Mouse (Mus musculus) left cerebral cortex, adult 18-20 months (tissue): ENCODE results near the gene Cbarp. TPM values are rescaled to one million over a fixed set of nuclear protein-coding genes. Genes with fewer than 3 reads are reported as not detected.

Source experiments
- DNase-seq, 2 experiments: peaks; one replicate each; pipeline ENCODE4 v3.0.0; 2021 to 2022; ENCODE audit warnings: low spot score in 2 of 2, mixed read lengths in 1 of 2
- total RNA-seq, 2 experiments: library from RNA; stranded (reverse); gene quantifications; 2 replicates each; pipeline ENCODE4 v1.2.3; 2021

Cbarp gene
- total RNA-seq, 2 experiments from 2014 or later: 418 to 437 TPM

DNA sequence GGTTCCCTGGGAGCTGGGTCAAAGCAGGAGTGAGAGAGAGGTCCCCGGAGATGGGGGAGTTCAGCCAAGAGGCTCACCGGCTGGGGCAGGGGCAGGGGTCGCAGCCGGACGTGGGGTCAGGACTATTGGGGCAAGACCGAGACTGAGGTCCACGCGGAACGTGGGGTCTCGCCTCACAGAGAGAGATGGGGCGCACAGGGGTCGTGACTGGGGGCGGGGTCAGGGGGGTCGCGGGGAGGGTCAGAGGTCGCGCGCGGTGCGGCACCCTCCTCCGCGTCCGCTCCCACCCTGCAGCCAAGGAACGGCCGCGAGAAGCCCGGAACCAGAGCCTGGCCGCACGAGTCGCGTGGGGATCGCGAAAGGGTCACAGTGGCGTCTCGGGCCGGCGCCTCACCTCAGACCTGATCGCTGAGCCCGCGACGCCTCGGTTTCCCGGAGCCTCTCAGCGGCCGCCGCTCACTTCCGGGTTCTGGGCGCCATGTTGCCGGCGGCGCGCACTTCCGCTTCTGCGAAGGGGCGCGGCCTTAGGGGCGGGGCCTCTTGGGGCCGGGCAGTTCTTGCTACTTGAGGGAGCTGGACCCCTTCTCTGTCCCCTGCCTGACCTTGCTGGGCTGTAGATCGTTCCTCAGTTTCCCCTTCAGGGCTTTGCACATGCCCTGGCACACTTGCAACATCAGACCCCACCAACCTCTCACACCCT is 38.3 kb downstream of the Cbarp start:
- peak; percentile 82 to 87 for DNase-seq

DNA sequence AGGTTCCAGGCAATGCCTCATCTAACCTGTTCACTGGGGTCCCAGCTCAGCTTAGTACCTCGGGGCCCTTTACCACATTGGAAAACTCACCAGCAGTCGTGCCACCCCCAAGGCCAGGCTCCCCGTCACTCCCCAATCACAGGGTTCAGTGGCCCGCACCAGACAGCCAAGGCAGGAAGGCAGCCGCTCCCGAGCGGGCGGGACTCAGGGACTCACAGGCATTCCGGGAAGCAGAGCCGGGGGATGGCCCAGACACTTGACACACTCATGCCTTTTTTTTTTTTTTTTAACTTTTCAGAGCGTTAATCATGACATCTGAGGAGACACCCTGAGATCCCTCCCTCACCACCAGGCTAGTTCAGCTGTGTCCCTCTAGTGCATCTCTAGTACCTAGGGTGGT is 39.7 kb downstream of the Cbarp start:
- no peak for DNase-seq

DNA sequence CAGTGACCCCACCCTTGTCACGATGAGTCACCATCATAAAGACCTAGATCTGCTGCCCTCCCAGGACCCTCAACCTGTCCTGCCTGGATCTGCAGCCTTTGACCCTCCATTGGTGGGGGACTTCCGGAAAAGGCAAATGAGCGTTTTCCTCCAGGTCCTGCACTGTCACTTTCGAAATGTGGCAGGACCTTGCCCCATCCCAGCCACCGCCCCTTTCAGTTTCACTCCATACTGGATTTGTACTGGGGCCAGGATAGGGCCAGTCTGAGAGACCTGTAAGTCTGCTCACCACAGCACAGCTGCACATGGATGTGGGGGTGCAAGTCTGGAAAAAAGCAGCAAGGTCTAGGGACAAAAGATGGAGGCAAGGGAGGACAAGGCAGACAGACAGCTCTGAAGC is 42.0 kb downstream of the Cbarp start:
- DNase-seq: no peak

DNA sequence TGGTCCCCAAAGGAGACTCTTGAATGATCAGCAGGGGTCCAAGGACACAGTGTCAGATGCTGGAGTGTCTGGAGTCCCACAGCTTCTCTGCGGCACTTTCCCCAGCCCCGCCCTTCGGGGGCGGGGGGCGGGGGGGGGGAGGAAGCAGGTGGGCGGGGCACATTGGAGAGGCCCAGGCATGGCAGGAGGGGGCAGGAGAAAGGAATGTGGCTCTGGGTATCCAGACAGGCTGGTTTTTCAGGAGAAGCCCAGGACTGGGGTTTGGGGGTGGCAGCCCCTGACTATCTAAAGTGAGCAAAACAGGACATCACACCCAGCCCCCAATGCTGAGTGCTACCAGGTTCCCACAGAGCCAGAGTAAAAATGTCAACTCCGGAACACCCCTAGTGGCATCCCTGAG is 43.4 kb downstream of the Cbarp start:
- no peak for DNase-seq

DNA sequence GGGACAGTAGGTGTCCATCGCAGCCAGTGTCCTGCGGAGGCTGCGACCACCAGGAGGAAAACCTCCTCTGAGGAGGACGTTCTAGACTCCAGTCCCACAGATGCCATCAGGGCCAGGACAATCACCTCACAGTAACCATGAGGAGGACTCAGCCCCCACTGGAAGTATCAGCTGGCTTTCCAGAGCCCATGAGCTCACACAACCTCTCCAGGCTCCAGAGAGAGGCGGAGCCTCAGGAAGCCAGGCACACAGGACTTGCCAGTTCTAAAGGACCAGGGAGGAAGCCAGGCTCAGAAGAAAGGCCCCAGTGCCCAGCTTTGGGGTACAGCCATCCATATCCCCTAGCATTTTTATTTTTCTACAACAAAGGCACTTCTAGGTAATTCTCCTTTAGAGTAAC is 45.1 kb downstream of the Cbarp start:
- no peak for DNase-seq

DNA sequence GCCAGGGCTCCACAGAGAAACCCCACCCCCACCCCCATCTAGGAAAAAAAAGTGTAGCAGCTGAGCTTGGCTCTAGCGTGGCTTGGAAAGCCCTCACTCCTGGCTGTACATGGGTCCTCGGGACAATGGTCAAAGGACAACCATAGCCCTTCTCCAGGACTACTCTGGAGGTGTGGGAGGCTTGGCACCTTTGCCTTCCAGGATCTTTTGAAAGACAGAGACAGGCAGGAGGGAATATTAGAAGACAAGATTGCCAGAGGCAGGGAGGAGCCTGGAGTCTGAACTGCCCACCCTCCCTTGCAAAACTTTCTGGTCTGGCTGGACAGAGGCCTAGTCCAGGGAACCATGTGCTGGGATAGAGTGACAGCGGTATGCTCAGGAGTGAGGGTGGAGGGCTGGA is 46.0 kb downstream of the Cbarp start:
- no peak for DNase-seq

DNA sequence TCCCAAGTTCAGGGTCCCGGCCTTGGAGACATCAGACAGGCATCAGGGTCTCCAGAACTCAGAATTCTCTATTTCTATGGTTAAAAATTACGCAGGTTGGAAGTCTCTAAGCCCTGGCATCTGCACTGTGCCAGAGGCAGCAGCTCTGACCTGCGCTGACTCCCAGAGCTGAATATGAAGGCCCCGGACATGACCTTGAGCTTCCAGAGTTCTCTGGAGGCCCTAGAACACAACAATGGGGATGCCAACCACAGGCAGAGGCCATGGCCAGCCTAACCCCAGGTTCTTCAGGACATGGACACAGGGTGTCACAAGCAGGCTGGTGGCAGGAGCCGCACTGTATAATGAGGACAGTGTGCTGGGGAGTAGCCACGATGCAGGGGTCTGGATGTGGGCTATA is 46.5 kb downstream of the Cbarp start:
- no peak for DNase-seq

DNA sequence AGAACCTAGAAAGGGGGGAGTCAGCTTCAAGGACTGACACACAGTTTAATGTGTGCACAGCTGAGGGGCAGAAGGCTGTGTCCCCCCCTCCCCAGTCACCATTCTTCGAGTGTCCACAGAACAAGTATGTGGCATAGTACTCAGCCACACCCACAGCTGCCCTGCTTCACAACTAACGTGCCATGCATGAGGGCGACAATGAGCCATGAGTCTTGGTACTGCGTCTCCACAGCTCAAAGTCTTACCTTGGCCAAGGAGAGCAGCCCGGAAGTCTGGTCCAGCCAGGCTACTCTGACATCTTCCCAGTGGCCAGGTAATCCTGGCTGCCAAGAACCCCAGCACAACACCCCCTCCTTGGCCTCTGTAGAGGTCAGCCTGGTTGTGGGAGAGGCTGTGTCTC is 47.9 kb downstream of the Cbarp start:
- no peak for DNase-seq

DNA sequence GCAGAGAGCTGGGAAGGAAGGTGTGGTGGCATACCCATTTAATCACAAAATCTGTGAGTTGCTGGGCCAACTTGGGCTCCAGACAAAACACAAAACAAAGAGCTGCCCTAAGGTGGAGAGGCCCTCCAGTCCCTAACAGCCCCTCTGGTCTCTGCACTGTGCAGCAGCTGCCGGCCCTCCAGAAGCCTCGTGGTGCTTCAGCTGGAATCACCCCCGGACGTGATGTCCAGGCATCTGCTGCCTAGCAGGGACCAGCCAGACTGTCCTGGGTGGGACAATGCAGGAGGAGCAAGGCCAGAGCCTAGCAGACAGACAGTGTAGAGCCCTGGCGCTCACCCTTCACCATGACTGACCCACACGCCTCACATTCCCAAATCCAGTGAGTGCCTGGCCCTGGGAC is 49.1 kb downstream of the Cbarp start:
- no peak for DNase-seq

DNA sequence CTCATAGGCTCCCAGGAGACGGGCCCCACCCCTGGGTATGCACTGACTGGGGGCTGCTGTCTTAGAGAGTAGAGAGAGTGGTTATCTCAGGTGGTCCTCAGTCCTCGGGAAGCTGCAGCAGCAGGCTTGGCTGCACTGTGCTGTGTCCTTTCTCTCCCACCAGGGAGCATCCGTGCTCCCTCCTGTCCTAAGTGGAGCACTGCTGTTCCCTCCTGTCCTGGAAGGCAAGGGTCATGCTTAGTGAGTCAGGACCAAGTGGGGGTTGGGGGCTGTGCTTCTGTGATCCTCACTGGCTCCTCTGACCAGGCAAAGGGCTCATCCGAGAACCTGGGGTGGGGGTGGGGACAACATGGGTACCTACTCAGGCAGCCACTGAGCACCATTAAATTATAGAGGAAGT is 51.5 kb downstream of the Cbarp start:
- DNase-seq: no peak

DNA sequence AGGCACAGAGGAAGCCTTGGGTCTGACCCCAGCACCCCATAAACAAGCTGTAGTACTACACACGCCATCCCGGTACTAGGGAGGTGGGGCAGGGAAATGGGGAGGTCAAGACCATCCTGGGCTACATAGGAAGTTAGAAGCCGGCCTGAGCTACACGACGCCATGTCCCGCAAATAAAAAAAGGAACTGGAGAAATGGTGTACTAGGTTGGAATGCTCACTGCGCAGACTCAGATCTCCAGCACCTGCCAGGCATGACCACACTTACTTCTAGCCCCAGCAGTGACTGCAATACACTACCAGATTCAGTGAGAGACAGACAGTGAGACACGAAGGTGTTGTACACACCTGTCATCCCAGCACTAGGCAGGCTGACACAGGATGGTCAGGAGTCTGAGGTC is 53.2 kb downstream of the Cbarp start:
- DNase-seq: no peak

DNA sequence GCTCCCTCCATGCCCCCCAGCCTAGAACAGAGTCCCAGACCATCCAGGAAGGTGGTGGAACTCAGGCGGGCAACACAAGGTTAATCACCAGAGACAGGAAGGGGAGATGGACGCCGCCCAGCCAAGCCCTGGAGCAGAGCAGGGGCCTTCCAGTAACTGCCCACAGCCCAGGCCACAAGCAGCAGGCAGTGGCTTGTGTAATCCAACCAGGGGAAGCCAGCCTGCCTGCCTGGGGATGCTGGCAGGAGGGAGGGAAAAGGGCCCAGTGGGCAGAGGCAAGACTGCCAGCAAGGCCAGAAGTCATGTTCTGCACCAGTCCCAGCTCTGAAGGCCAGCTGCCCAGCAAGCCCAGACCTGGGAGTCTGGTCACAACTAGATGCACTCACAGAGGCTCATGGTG is 53.8 kb downstream of the Cbarp start:
- DNase-seq: no peak

DNA sequence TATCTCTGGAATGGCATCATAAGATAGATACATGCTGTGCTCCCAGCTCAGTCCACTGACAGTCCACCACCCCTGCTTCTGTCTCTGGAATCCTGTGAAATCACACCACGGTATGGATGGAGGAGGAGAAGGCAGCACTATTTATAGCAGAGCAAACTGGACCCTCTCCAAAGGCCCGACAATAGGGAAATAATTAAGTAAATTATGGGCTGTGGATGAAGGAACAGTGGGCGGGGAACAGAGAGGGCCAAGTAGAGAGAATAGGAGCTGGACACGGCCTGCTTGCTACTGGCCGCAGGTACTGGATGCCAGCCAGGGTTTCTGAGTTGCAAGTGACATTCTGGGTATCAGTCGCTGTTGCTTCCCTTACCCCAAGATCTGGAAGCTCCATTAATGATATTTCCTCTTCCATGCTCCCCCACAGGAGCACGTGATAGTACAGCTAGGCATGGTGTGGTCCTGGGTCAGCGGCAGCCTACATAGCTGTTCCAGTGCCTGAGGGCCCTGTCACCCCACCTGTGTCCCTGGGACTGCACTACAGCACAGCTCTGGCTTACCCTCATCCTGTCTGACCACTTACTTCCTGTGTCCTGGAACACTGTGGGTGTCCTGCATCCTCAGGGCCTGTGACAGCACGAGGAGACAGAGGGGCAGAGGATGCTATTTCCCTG is 55.7 kb downstream of the Cbarp start:
- DNase-seq: peak; percentile 26 to 32

DNA sequence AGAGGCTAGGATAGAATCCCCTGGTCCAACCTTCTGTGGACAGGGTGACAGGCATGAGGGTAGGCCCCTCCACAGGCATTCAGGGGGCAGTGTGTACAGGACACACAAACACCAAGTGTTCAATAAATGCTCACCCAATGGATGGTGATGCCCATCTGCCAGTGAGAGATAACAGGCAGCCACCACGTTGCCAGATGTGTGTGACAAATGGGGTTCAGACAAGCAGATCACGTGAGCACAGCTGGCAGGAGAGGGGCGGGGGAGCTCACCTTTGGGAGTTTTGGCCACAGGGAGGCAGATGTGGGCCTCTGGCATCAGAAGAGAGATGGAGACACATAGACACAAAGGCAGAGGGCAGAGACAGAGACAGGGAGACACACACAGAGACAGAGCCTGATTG is 59.6 kb downstream of the Cbarp start:
- DNase-seq: no peak

Other genes starting within 250 kb of the Cbarp start
- gene Cfd, start 250.0 kb downstream of the Cbarp start, total RNA-seq: not detected
- gene Med16, start 231.9 kb downstream of the Cbarp start, total RNA-seq: 10 to 100 TPM; 48.6 to 63.7 TPM
- gene Gm26602, start 230.0 kb downstream of the Cbarp start, total RNA-seq: not detected
- gene Kiss1r, start 223.9 kb downstream of the Cbarp start, total RNA-seq: 10 to 100 TPM in 1 of 2 experiments, 1 to 10 TPM in 1; 5.3 to 10.3 TPM
- gene R3hdm4, start 219.6 kb downstream of the Cbarp start, total RNA-seq: 100 to 1,000 TPM; 307 to 318 TPM
- gene Arid3a, start 213.8 kb downstream of the Cbarp start, total RNA-seq: 1 to 10 TPM; 5.6 to 7.2 TPM
- 10 to 100 TPM; 45.3 to 46.5 TPM for gene Wdr18, start 180.7 kb downstream of the Cbarp start, total RNA-seq
- under 1 TPM; 0.14 to 0.16 TPM for gene Grin3b, start 170.1 kb downstream of the Cbarp start, total RNA-seq
- 100 to 1,000 TPM; 112 to 113 TPM for gene Tmem259, start 156.5 kb downstream of the Cbarp start, total RNA-seq
- 1 to 10 TPM; 6.7 to 8.0 TPM for gene Cnn2, start 152.3 kb downstream of the Cbarp start, total RNA-seq
- gene Abca7, start 144.3 kb downstream of the Cbarp start, total RNA-seq: 10 to 100 TPM; 13.0 to 13.7 TPM
- gene Arhgap45, start 124.2 kb downstream of the Cbarp start, total RNA-seq: 1 to 10 TPM; 3.7 to 4.1 TPM
- gene Polr2e, start 101.0 kb downstream of the Cbarp start, total RNA-seq: 10 to 100 TPM; 73.6 to 75.2 TPM
- gene Gpx4, start 93.7 kb downstream of the Cbarp start, total RNA-seq: 100 to 1,000 TPM; 554 to 575 TPM
- 10 to 100 TPM; 16.8 to 18.8 TPM for gene Sbno2, start 35.3 kb downstream of the Cbarp start, total RNA-seq
- 100 to 1,000 TPM; 108 to 109 TPM for gene Stk11, start 25.0 kb downstream of the Cbarp start, total RNA-seq
- 100 to 1,000 TPM; 367 to 371 TPM for gene Atp5d, start 2.2 kb downstream of the Cbarp start, total RNA-seq
- 100 to 1,000 TPM; 105 TPM for gene Midn, start 7.4 kb upstream of the Cbarp start, total RNA-seq
- 10 to 100 TPM; 89.7 to 94.6 TPM for gene Cirbp, start 25.1 kb upstream of the Cbarp start, total RNA-seq
- gene 1600002K03Rik, start 32.1 kb upstream of the Cbarp start, total RNA-seq: 1 to 10 TPM; 6.8 to 7.0 TPM
- gene Efna2, start 38.6 kb upstream of the Cbarp start, total RNA-seq: 1 to 10 TPM; 7.0 to 8.2 TPM
- gene Mum1, start 85.6 kb upstream of the Cbarp start, total RNA-seq: 10 to 100 TPM; 32.2 to 39.3 TPM
- 100 to 1,000 TPM; 219 to 232 TPM for gene Ndufs7, start 108.3 kb upstream of the Cbarp start, total RNA-seq
- gene Gamt, start 120.2 kb upstream of the Cbarp start, total RNA-seq: 10 to 100 TPM; 16.2 to 21.2 TPM
- 10 to 100 TPM; 75.6 to 81.7 TPM for gene Dazap1, start 120.7 kb upstream of the Cbarp start, total RNA-seq
- gene Rps15, start 151.6 kb upstream of the Cbarp start, total RNA-seq: 1,000 to 10,000 TPM in 1 of 2 experiments, 100 to 1,000 TPM in 1; 965 to 1,061 TPM
- gene Apc2, start 155.1 kb upstream of the Cbarp start, total RNA-seq: 100 to 1,000 TPM; 106 to 109 TPM
- 10 to 100 TPM; 25.1 to 28.5 TPM for gene 2310011J03Rik, start 179.7 kb upstream of the Cbarp start, total RNA-seq
- 1 to 10 TPM; 4.8 to 6.9 TPM for gene Pcsk4, start 188.7 kb upstream of the Cbarp start, total RNA-seq
- gene Reep6, start 189.1 kb upstream of the Cbarp start, total RNA-seq: 10 to 100 TPM; 13.4 to 13.5 TPM
- 10 to 100 TPM in 1 of 2 experiments, 1 to 10 TPM in 1; 8.8 to 10.4 TPM for gene Adamtsl5, start 207.6 kb upstream of the Cbarp start, total RNA-seq
- 10 to 100 TPM; 25.8 to 34.6 TPM for gene Plk5, start 215.6 kb upstream of the Cbarp start, total RNA-seq
- 10 to 100 TPM; 20.1 to 20.7 TPM for gene Mex3d, start 246.8 kb upstream of the Cbarp start, total RNA-seq